Mouse (Mus musculus): ENCODE measurements at regions not wholly inside any gene's neighbourhood (a gene's known extent, or its start where the extent isn't known, plus 50 kb on each side); places are given as distances from the start of the nearest gene placed in this dataset.

- TF ChIP-seq CTCF (IDR thresholded peaks at IDR 0.05; ENCODE audit: low read depth) (no peak), EP300 (IDR thresholded peaks at IDR 0.05; ENCODE audit: low read depth) (no peak)
Observed at GRCm38 (mm10) chr5:129394416-129394815, 106.6 kb upstream of the Sfswap start.

All from liver, embryonic 14.5 days (tissue).